Mouse (Mus musculus) embryo, embryonic 11.5 days (tissue): ENCODE data around the gene Slamf8.

Source experiments
- DNase-seq: peaks from one replicate; pipeline ENCODE4 v3.0.0-alpha.2; 2012; ENCODE audit warnings: low read depth, low spot score

Slamf8 gene

DNA sequence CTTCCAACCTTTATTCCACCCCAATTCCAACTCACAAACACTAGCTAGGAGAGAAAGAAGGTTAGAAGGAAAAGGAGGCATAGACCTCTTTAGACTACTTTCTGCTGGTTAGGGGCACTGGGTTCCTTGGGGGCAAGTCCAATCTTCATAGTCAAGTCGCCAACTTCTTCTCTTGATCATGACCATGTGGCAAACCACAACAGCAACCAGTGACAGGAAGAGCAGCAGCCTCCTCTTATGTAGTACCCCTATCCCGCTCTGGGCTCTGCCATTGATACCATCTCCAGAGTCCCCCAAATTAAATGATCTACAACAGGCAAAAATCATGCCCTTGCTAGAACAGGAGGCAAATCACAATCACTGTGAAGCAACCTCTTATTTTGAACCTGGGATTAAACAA is 3.6 kb upstream of the Slamf8 start:
- no peak for DNase-seq

DNA sequence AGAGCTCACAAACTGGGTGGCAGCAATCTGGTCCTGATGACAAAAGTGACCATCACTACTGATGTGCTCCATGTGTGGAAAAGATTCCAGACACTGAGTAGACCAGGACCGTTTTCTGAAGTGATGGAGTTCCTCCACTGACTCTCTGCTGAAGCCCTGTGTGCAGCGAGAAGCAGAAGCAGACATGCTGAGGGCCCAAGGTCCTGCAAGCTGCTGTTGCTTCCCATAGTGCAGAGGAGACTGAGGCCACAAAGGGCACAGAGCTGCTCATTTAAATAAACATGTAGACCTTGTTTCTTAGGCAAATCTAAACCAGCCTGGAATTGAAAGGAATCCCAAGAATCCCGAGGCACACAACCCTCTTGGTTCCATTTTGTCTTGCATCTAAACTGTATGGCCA is 3.0 kb upstream of the Slamf8 start:
- no peak for DNase-seq

DNA sequence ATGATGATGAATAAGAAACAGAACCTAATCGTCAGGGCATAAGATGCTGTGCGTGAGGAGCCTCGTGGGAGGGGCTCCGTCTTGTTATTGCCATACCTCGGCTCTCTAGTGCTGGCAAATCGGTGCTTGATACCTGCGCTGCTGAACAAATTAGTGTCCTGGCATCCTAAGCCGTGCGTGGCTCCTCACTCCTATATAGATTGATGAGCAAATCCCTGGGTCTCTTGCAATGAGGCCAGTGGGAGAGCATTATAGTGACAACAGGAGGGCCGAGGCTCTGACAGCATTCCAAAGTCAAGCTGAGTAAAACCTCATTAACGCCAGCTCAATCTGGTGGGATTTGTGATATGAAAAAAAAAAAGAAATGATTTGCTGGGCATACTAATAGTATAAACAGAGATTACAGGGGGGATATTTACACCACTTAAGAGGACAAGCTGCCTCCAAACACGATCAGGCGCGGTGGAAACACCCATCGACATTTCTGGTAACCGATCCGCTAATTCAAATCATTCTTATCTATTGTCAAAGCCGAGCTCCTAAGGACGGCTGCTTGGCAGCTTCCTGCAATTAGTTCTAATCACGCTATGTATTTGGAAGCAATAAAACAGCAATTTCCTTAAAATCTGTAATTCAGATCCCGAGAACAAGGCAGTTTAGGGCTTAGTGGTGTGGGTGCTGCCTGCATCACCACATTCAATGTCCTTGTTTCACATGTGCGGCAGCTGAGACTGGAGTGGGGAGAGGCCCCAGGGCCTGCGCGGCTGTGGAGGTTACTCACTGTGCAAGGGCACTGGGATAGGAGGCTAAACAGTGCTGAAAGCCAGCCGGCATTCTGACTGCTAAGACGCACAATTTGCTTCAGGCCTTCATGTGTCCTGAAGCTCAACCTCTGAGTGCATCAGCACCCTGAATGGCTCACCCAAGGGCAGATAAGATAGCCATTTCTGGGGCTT is 4.5 kb downstream of the Slamf8 start:
- no peak for DNase-seq

DNA sequence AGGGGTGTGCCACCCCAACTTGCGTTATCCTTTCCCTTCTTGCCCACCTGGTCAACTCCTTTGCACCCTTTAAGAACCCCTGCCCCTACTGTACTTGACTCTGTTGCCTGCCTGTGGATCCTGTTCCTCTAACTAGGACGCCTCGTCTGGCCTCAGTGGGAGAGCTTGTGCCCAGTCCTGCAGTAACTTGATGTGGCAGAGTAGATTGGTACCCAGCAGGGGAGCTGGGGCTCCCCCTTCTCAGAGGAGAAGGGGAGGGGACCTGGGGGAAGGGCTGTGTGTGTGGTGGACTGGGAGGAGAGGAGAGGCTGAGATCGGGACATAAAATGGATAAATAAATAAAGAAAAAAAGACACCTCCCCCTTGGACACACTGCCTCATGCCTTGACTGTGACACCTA is 5.3 kb downstream of the Slamf8 start:
- DNase-seq = no peak

DNA sequence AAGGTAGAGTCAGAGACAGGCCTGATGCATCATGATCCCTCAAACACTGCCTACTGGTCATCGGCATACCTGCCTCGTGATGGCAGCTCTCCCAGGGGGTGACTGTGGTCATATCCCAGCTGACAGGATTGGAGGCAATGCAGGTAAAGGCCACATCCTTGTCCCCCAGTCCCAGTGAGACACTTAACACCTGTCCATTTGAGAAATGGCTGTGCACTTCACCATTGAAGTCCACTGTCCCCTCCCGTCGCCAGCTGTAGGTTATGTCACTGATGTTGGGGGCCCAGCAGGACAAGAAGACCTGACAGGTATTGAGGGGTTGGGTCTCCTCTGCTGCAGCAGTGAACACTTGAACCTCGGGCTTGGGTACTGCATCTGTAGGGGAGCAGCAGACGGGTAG is 6.1 kb downstream of the Slamf8 start:
- DNase-seq = no peak

DNA sequence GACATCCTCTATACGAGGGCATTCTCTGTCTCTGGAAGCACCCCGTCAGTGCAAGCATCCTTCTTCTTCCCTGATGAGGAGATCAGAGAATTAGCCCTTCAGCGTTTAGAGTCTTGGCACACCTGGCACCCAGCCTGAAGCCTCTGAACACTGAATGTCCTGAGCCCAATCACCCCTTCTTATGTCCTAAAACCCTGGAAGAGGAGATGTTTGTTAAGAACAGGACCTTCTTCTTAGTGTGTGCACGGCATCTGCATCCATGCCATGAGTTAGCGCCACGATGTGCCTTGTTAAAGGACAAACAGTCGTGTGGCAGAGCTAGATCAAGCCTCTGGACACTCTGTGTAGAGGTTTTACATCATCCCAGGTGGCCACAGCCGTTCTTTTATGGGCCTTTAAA is 7.9 kb downstream of the Slamf8 start:
- no peak for DNase-seq

DNA sequence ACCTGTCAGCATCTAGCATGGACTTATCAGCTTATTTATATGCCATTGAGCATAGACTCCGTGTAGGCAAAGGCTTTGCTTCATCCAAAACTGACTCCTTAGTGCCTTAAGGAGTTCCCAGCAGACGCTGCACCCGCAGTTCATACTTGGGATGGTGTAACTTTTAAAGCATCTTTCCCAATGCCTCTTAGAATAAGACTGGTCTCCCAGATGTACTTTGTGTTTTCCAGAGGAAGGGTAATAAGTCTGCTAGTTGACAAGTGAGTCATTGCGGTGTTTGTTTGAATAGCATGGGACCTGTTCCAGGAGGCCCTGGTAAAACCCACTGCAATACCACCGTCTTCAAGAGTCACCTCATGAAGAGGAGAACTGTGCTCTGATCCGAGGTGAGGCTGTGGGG is 10.3 kb downstream of the Slamf8 start:
- no peak for DNase-seq

DNA sequence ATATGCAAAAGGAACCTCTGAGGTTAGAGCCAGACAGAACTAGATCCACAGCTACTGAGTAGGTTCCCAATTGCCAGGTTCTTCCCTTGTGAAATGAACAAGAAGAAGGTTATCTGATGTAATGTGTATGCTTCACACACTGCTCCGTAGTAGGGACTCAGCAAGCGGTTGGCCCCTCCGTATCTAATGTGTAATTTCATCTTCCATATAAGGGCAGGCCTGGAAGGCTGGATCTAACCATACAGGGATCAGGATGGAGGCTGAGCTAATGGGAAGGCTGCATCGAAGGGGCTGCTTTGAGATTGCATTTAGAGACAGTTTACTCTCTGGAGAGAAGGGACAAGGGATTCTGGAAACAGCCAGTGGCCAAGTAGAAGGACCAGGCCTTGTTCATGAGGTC is 22.6 kb downstream of the Slamf8 start:
- DNase-seq = no peak

DNA sequence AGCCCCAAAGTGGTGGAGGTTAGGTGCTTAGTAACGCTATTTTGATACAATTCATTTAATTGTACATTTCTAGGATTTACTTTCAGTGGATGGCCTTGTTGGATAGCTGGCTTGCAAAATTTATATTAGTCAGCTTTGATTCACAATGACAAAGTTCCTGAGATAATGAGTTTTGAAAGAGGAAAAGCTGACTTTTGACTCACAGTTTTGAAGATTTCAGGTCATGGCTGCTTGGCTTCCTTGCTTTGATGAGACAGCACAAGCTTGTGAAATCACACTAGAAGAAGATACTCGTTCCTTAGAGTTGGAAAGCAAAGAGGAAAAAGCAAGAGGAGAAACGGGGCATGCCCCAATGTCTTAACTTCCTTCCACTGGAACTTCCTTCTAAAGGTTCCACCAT is 24.2 kb downstream of the Slamf8 start:
- no peak for DNase-seq

DNA sequence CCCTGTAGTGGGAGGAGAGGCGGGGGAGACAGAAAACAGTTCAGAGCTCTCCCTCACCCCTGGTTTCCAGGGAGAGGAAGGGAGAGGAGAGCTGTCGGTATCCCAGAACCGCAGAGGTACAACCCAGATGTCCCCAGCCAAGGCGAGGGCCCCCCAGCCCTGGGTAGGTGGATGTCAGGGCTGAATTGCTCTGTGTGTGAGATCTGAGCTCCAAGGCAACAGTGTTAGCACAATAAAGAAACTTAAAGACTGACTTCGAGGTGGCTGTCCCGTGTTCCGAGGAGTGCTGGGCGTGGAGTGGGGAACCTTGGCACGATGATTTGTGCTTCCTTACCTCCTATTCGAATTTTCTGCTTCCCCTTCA is 26.9 kb downstream of the Slamf8 start:
- DNase-seq = no peak

DNA sequence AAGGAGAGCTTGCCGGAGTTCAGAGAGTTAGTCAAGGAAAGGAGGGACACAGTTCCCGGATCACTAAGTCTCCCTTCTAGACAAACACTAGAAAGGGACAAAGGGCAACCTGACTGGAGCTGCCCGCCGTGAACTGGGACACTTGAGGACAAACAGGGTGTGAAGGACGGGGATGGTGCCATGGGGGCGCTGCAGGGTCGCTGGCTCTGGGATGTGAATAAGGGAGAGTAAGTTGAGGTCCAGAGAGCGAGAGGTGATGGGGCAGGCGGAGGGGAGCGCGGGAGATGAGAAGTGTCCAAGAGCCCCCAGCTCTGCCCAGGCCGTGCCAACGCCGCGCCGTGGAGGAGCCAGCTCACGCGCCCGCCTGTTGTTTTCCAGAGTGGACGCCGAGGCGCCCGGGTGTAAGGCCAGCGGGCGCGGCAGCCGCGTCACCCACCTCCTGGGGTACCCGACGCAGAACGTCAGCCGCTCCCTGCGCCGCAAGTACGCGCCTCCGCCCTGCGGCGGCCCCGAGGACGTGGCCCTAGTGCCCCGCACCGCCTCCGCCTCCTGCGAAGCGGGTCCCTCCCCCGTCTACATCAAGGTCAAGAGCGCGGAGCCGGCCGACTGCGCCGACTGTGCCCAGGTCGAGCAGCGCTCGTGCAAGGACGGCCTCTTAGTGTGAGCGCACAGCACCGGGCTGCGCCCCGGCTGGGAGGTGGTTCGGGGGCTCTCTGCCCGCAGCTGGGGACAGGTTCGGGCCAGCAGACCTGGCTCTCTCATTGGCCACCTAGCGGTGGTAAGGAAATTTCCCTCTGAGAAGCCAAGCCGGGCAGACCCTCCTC is 27.5 kb downstream of the Slamf8 start:
- peak; percentile 65 for DNase-seq

DNA sequence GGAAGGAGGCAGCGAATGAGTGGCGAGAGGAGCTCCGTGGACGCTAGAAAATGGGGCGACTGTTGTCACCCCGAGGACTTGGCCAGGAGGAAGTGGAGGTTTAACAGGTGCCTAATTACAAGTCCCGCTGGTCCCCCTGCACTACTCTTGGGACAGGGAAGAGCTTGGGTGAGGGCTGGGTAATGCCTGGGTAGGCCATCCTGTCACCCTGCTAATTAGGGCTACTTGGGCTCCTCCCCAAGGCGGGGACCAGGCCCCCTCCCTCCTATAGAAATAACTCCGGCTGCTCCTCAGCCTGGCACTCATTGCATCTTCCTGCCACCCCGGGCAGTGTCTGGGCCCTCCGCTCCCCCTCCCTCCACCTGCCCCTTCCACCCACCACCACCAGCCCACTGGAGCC is 34.7 kb downstream of the Slamf8 start, which contains the start of gene Vsig8:
TSS of gene Vsig8 (plus strand) at position 301 of the 400 bp plus-strand sequence.
- no peak for DNase-seq

DNA sequence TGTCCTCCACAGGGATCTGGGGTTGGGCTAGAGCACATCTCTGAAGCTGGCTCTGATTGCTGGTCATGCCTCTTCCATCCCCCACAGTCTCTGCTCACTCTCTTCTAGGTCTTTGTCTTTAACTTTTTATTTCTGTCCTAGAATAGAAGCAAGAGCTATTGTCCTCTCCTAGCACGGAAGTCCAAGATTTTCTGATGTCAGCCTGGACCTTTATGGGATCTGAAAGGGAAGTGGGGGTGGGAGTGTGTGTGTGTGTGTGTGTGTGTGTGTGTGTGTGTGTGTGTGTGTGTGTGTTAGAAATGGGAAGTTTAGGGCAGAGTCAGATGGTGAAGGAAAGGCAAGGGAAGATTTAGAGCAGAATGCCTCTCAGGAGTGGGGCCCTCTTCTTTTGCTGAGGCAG is 37.7 kb downstream of the Slamf8 start:
- DNase-seq = no peak

DNA sequence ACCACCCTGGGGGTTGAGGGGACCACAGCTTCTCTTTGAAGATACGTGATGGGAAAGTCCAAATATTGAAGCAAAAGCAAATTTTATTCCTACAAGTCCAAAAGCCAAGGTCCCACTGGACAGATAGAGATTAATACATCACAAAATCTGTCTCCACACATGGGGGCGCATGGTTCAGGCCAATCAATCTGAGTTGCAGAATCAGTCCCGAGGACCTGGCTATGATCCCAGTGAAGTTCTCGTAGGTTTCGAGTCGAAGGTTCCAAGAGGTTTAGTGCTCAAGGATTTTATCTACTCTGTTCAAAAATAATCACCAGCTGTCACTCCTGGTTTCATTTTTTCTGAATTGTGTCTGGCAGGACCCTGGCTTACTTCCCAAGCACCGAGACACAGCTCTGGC is 39.4 kb downstream of the Slamf8 start:
- DNase-seq = no peak

DNA sequence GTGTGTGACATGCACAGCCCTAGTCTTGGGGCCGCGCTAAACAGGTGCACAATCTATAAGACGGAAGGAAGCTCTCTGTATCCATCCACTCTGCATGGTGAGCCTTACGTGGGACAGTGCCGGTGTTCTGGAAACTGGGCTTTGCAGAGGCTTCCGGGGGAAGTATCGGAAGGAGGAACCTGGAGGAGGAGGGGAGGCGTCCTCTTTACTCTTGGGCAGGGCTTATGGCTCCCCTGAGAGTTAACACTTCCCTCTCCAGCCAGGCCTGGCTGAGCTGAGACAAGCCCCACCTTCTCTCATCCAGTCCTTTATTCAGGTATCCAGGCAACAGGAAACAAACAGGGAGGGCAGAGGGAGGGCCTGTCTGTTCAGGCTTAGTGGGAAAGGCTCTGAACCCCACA is 39.8 kb downstream of the Slamf8 start:
- DNase-seq = no peak

DNA sequence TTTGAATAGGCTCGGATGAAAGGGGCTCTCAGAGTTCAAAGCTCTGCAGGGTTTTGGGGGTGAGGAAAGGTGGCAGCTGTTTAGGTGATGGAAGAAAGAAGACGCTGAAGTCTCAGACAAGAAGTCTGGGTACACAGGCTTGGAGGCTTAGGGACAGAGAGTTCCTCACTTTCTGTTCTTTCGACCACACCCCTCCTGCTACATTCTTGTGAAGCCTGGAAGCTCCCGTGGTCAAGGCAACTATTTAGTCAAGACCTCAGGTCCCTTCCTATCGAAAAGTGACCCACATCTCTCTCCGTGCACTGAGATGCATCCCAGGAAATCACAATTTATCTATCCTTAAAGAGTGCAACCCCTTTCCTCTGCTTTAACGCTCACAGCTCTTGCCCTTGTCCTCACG is 40.7 kb downstream of the Slamf8 start:
- no peak for DNase-seq

DNA sequence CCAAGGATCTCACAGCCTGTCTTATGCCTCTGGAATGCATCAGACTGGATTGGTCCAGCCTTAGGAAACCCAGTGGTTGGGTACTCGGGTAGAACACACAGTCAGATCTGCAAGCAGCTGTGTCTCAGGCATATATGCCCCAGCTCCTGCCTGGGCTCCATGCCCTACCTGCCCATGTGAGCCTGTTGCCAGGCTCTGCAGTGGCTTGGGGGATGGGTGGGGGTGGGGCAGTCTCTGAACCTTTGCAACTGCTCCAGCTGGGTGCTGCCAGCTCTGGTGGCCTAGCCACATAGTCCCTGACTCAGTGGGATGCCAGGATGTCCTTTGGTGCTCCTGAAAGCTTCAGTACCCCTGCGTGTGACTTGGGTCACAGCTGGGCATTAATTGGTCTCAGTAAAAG is 41.1 kb downstream of the Slamf8 start:
- DNase-seq = no peak

DNA sequence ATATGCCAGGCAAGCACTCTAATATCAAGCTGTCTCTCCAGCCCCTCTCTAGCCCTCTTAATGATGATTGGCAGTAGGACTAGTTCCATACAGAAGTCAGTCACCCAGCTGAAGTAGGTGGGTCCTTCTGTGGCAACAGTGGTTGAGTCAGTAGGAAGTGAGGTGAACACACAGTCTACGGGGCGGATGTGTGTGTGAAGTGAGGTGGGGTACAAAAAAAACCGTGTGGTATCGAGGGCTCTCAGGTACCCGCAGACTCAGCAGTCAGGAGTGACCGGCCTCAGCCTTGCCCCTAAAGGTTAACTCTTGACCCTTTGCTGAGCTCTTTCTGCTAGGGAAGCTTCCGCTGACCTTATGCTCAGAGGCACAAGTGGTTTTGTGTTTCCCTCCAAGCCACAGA is 41.9 kb downstream of the Slamf8 start:
- DNase-seq = no peak

DNA sequence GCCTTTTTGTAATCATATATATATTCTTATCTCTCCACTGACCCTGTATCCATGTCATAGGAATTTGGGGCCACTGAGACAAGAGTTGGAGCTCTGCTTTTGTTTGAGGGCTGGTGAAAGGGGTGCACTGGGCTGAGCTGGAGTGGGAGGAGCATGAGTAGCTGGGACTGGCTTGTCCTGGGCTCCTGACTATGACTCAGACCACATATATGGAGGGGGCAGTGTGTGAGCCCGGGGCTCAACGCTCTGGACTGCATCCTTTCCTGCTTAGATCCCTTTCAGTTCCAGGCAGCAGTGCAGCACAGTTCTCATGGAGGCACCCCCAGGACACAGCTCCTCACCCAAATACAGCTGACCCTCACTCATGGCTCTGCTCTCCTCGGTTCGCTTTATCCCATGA is 44.3 kb downstream of the Slamf8 start:
- DNase-seq = no peak

DNA sequence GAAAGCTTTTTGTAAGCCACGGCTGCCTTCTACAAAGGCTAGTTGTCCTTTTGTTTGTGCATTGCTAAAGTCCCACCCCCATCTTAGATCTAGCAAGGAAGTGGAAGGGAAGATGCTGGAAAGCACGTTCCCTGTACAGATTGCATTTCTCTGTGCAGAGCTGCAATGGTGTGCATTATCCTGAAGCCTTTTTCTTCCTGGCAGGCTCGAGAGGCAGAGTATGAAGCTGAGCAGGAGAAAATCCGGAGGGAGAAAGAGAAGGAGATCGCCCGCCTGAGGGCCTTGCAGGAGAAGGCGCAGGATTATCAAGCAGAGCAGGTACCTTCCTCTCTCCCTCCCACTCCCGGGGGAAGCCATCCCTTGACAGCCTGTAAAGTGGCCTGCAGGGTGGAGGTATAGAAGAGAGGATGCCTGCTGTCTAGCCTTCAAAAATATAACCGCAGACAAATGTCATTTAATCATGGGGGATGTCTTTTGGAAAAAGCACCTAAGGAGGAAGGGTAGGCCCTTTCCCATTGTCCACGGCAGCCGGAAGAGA is 50.0 kb downstream of the Slamf8 start:
- no peak for DNase-seq

DNA sequence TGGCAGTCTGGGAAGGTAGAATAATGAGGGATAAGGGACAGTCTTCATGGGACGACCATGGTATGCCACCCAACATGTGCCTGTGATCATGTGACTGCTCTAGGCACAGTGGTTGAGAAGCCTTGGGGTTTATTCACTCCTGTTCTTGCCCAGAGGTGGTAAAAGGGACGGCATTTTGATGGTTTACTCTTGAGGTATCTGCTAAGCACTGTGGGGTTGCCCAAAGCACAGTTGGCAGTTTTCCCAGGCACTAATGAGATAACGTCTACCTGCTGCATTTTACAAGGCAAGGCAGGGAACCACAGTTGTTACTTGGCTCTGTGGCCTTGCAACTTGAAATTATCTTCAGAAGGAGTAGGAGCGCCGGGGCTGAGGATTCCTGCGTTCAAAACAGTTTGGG is 50.5 kb downstream of the Slamf8 start:
- DNase-seq = no peak

DNA sequence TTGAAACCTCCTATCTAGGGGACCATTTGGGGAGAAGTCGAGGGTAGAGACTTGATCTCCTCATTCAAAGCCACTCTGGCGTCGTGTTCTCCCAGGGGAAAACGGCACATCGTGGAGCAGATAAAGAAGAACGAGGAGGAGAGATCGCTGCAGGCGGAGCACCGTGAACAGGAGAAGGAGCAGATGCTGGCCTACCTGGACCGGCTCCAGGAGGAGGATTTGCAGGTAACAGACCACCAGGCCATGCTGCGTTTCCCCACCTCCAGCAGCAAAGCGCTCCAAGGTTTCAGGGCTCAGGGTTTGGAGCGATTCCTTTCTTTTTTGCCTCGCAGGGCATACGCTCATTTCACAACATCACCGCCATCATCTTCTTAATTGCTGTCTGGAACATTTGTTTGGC is 55.3 kb downstream of the Slamf8 start:
- DNase-seq = no peak

DNA sequence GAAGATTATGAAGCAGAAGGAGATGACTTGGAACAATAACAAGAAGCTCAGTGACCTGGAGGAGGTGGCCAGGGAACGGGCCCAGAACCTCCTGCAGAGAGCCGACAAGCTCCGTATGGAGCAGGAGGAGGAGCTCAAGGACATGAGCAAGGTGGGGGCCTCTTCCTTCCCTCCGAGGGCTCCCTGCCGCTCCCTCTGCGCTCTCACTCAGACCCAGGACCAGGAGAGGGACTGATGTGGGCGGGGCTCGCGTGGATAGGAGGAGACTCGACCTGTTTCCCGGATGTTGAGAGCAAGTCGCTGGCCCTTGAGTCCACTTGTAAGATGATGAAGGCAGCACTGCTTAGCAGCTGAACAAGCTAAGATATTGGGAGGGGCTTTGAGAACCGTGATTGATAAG is 57.8 kb downstream of the Slamf8 start:
- DNase-seq = no peak
